Mouse (Mus musculus): Measurements from ENCODE around the gene Ipo7.
A peak's percentile ranks its signal among the peaks of the same experiment; 100 is the strongest.
"Not testable (repeated sequence)": the region's sequence is repeated elsewhere in the genome, so short reads cannot be mapped to it uniquely, and the experiment has no call there.

Ipo7 gene

GRCm38 (mm10) chr7:110018117-110018630 is at the start of gene Ipo7:
Gene Ipo7 (plus strand): TSS chr7:110018274.
- peak; percentile 94 for DNase-seq (ENCODE audit: low spot score)

GRCm38 (mm10) chr7:109968924-109969450 is 49.1 kb upstream of the Ipo7 start:
- DNase-seq (ENCODE audit: low spot score) = peak; percentile 61

GRCm38 (mm10) chr7:109969542-109969941 is 48.5 kb upstream of the Ipo7 start:
- no peak for DNase-seq (ENCODE audit: low spot score)

- no peak for DNase-seq (ENCODE audit: low spot score)
Observed at GRCm38 (mm10) chr7:109975966-109976715, 41.9 kb upstream of the Ipo7 start.

- DNase-seq (ENCODE audit: low spot score) = not testable (repeated sequence)
Observed at GRCm38 (mm10) chr7:109977131-109977530, 40.9 kb upstream of the Ipo7 start.

GRCm38 (mm10) chr7:109984608-109985007 is 33.5 kb upstream of the Ipo7 start:
- DNase-seq (ENCODE audit: low spot score) = not testable (repeated sequence)

GRCm38 (mm10) chr7:109985661-109986132 is 32.4 kb upstream of the Ipo7 start:
- peak; percentile 27 for DNase-seq (ENCODE audit: low spot score)

GRCm38 (mm10) chr7:109986133-109986669 is 31.9 kb upstream of the Ipo7 start:
- DNase-seq (ENCODE audit: low spot score) = peak; percentile 98

- DNase-seq (ENCODE audit: low spot score) = peak; percentile 23
Observed at GRCm38 (mm10) chr7:109986775-109987174, 31.3 kb upstream of the Ipo7 start, which contains the start of gene Tmem41b. Gene Tmem41b (minus strand): TSS chr7:109986929.

GRCm38 (mm10) chr7:109991286-109991685 is 26.8 kb upstream of the Ipo7 start:
- DNase-seq (ENCODE audit: low spot score) = no peak

- no peak for DNase-seq (ENCODE audit: low spot score)
Observed at GRCm38 (mm10) chr7:109993157-109993959, 24.7 kb upstream of the Ipo7 start.

- DNase-seq (ENCODE audit: low spot score) = no peak
Observed at GRCm38 (mm10) chr7:109998388-109998787, 19.7 kb upstream of the Ipo7 start.

- DNase-seq (ENCODE audit: low spot score) = no peak
Observed at GRCm38 (mm10) chr7:110002092-110002491, 16.0 kb upstream of the Ipo7 start.

GRCm38 (mm10) chr7:110002968-110003367 is 15.1 kb upstream of the Ipo7 start:
- peak; percentile 55 for DNase-seq (ENCODE audit: low spot score)

- no peak for DNase-seq (ENCODE audit: low spot score)
Observed at GRCm38 (mm10) chr7:110005976-110006375, 12.1 kb upstream of the Ipo7 start.

- DNase-seq (ENCODE audit: low spot score) = no peak
Observed at GRCm38 (mm10) chr7:110006471-110007195, 11.4 kb upstream of the Ipo7 start.

GRCm38 (mm10) chr7:110008513-110008912 is 9.6 kb upstream of the Ipo7 start:
- DNase-seq (ENCODE audit: low spot score) = no peak

- no peak for DNase-seq (ENCODE audit: low spot score)
Observed at GRCm38 (mm10) chr7:110009084-110009483, 9.0 kb upstream of the Ipo7 start.

- no peak for DNase-seq (ENCODE audit: low spot score)
Observed at GRCm38 (mm10) chr7:110011417-110011816, 6.7 kb upstream of the Ipo7 start.

- no peak for DNase-seq (ENCODE audit: low spot score)
Observed at GRCm38 (mm10) chr7:110014272-110014671, 3.8 kb upstream of the Ipo7 start.
